In genomic region chr8:111577880-111578533, GRCm38 (mm10) we compare ENCODE assay signal across 19 mouse cellular contexts. TPM values are rescaled to one million over a fixed set of nuclear protein-coding genes. Genes with fewer than 3 reads are reported as not detected.
DNase-seq lines count a peak whose midpoint lies in the region; TF ChIP-seq lines count a peak whose summit lies in the region.
"Had no signal": no experiment of that assay in that cellular context is flagged by ENCODE, and none has a peak within 500 bp of the region (broad histone marks: within the 10 kb centered on the region; RNA-seq: fewer than 3 reads in every experiment).

No protein-coding gene starts in this region.

- WGBS in thymus, adult 2 months = 36% methylated on average over 9 of the region's 9 CpGs

- H3K27ac ChIP-seq in thymus, adult 2 months (ENCODE audit: control insufficient read depth, insufficient read depth, low read length) = peak overlapping the region; percentile 82
- H3K27ac ChIP-seq: embryonic facial prominence, embryonic 12.5 days; forebrain, embryonic 15.5 days; heart, embryonic 13.5 days; hindbrain, embryonic 12.5 days had no signal

- DNase-seq in thymus, adult 2 months = no peak
- no peak for DNase-seq in thymus, adult 18-20 months
- DNase-seq in CD4-positive, CD25-positive, alpha-beta regulatory T cell, adult 2 months (ENCODE audit: low read depth, low spot score) = peak; percentile 57
- peak; percentile 61 for DNase-seq in T-cell, adult 2 months (ENCODE audit: low spot score)
- peak; percentile 74 for DNase-seq in naive thymus-derived CD4-positive, alpha-beta T cell, adult 2 months (ENCODE audit: low read depth)
- DNase-seq in adrenal gland, adult 18-20 months (ENCODE audit: low spot score in 2 of 2) = no peak
- no peak for DNase-seq in cerebellum, adult 18-20 months
- DNase-seq: adrenal gland, postnatal 10 days; cerebellum, adult 11 months; cerebellum, adult 9-10 months; cerebellum, postnatal 25 days; gastrocnemius, postnatal 36 days; heart, postnatal 36 days had no signal

- H3K36me3 ChIP-seq in thymus, adult 2 months (ENCODE audit: control insufficient read depth, insufficient read depth, low read length) = peaks cover 14% of the 10 kb centered on the region; the same call in 1 of the 2 replicates
- H3K36me3 ChIP-seq: forebrain, embryonic 15.5 days; hindbrain, embryonic 12.5 days had no signal

- H3K4me3 ChIP-seq in thymus, adult 2 months (ENCODE audit: control insufficient read depth, insufficient read depth, low read length) = no peak overlapping the region
- H3K4me3 ChIP-seq: embryonic facial prominence, embryonic 12.5 days; forebrain, embryonic 15.5 days; heart, embryonic 13.5 days; hindbrain, embryonic 12.5 days had no signal

- TF ChIP-seq CTCF in thymus, adult 2 months (IDR thresholded peaks at IDR 0.05; ENCODE audit: borderline replicate concordance, control insufficient read depth, extremely low read depth, insufficient read depth, low read length, poor library complexity) = no peak

- H3K4me1 ChIP-seq in thymus, adult 2 months (replicated peaks; ENCODE audit: control insufficient read depth, insufficient read depth, low read length) = peaks cover 60% of the 10 kb centered on the region

- no peak for TF ChIP-seq POLR2A in thymus, adult 2 months (IDR thresholded peaks at IDR 0.05; ENCODE audit: control insufficient read depth, extremely low read depth, insufficient read depth, low read length, poor library complexity)

- H3K27me3 ChIP-seq in thymus, adult 2 months (ENCODE audit: control insufficient read depth, insufficient read depth, low read length) = no peaks in the 10 kb centered on the region
- H3K27me3 ChIP-seq: CH12.LX; embryonic facial prominence, embryonic 12.5 days; forebrain, embryonic 15.5 days; heart, embryonic 13.5 days; hindbrain, embryonic 12.5 days; Patski had no signal

RNA-seq across cellular contexts. Expression of gene Znrf1, which starts 42.1 kb away (rescaled TPM):
- 946 and 968 TPM in 2 replicates for polyA plus RNA-seq in thymus, adult 2 months (2012; rRNA removed)
- total RNA-seq in adrenal gland, adult 18-20 months (2021) = 10 to 100 TPM; 31.0 to 36.3 TPM

RNA-seq across cellular contexts. Expression of gene Ldhd, which starts 52.2 kb away (rescaled TPM):
- 10.4 and 10.7 TPM in 2 replicates for polyA plus RNA-seq in thymus, adult 2 months (2012; rRNA removed)
- total RNA-seq in adrenal gland, adult 18-20 months (2021) = 100 to 1,000 TPM in 1 of 2 experiments, 10 to 100 TPM in 1; 65.1 to 101 TPM

RNA-seq across cellular contexts. Expression of gene Wdr59, which starts 56.1 kb away (rescaled TPM):
- polyA plus RNA-seq in thymus, adult 2 months (2012; rRNA removed) = 9.0 and 10.1 TPM in 2 replicates
- 10 to 100 TPM in 1 of 2 experiments, 1 to 10 TPM in 1; 9.2 to 10.3 TPM for total RNA-seq in adrenal gland, adult 18-20 months (2021)

Comparison
In these comparisons a context has a peak if more than half of its experiments do, and no peak if none do; other contexts are left out.
1. DNase-seq: peak in CD4-positive, CD25-positive, alpha-beta regulatory T cell, adult 2 months (single experiment), T-cell, adult 2 months (single experiment) and naive thymus-derived CD4-positive, alpha-beta T cell, adult 2 months (single experiment); none in thymus, adult 2 months (single experiment), thymus, adult 18-20 months (0 of 2), adrenal gland, adult 18-20 months (0 of 2) and cerebellum, adult 18-20 months (0 of 2).